Mouse (Mus musculus) testis, adult 10 weeks (tissue): ENCODE results near the gene Olfr214. TPM values are rescaled to one million over a fixed set of nuclear protein-coding genes. Genes with fewer than 3 reads are reported as not detected.

Experiments used
- polyA plus RNA-seq: library from polyadenylated mRNA; stranded (reverse); fragments of 350-450 nt; fragmentation: Illumina TruSeq; extraction: RNeasy Lipid Tissue Mini Kit (QIAGEN cat#74804); gene quantifications from one replicate; pipeline ENCODE4 v1.2.3, GENCODE M21; 2014; ENCODE audit warnings: low read depth, low replicate concordance

Gene Olfr214
- polyA plus RNA-seq = not detected

DNA sequence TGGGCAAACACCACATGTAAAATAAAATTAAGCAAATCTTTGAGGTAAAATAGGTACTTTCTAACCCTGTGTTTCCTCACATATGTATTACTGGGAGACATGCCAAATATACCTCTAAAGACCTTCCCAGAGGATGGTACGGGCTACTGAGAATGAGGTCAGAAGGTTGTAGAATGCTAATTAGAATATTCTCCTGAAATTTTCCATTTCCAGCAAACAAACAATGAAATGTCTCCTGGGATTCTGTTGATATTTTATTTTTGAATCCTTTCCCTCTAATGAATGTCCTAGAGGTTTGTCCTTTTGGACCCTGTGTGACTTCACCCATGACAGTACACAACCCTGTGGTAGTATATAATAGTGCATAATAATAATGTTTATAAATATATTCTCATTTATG is at the start of gene Olfr214:
TSS of gene Olfr214 (plus strand) at position 301 of the 400 bp plus-strand sequence.

DNA sequence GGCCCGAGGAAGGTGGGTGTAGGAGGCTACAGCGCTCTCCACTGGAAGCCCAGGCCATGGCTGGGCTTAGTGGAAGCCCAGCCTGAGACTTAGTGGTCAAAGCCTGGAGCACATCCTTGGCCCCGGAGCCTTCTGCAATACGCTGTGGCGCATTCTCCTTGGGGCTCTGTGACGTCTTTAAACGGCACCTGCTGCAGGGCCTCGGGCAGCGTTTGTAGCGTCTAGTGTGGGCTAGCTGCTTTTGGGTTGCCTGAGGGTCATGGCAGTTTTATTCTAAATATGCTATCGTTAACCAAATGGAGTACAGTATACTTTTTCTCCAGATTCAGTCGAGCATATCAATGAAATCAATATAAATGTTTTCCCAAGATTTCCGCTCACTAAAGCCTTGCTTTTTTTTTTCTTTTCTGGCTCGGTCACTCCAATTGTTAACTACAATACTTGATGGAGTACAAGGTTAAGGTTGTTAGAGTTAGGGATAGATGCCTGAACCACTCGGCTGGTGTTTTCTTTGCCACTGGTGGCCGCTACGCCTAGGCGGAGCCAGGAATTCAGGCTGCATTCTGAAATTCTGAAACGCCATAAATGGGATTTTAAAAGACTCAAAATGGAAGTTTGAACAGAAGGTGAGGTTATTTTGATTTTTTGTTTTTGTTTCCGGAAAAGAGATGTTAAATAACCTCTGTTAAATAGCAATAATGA is 47.6 kb upstream of the Olfr214 start, which contains the start of gene Olfr212:
TSS of gene Olfr212 (plus strand) at position 215 of the 702 bp plus-strand sequence.

DNA sequence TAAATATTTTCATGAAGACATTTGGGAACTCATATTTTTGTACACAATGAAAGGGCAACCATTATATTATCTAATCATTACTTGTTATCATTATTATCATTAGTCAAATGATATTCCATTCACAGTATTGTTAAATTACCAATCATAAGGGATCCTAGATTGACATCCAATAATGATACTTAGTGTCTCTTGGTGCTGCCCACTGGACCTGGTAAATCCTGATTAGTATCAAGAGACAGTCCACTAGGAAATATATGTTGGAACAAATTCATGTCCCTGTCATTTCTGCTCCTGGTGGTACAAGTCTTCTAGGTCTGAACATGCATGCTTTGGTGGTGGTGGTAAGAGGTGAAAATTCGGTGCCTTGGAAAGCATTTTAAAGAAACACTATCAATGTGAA is 15.9 kb upstream of the Olfr214 start, which contains the start of gene Olfr213:
TSS of gene Olfr213 (plus strand) at position 301 of the 400 bp plus-strand sequence.

DNA sequence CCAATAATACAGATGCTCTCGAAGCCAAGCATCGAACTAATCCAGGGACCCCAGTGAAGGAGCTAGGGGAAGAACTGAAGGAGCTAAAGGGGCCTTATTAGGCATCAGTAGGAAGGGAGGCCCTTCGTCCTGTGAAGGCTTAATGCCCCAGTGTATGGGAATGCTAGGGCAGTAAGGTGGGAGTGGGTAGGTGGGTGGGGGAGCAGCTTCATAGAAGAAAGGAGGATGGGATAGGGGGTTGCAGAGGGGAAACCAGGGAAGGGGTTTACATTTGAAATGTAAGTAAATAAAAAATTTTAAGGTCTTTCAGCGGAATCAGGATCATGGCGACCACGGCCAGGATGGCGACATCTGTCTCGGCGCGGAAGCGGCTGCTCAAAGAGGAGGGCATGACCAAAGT is 3.2 kb upstream of the Olfr214 start, which contains the start of gene Gm5580:
TSS of gene Gm5580 (plus strand) at position 301 of the 400 bp plus-strand sequence.

DNA sequence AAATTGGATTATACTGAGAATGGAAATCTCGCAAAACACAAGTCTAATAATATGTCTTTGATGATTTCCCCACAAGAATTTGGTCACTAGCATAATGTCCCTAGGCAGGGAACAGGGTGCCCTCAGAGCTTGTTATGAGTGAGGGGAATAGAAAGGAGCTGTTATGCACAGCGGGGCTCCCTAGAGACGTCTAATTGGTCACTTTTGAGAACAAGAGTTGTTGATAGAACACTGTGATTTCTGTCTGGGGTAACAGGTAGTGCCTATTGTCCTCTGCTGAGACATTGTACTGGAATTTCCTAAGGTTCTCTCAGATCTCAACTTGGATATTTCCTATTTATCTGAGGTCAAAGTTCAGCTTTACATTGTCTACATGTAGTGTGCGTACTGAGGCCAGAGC is 30.1 kb downstream of the Olfr214 start, which contains the start of gene Olfr215:
TSS of gene Olfr215 (minus strand) at position 101 of the 400 bp plus-strand sequence.

Other genes with a start within 250 kb of the Olfr214 start
- gene March8, start 216.2 kb upstream of the Olfr214 start, polyA plus RNA-seq = 37.5 TPM
- gene Alox5, start 93.1 kb upstream of the Olfr214 start, polyA plus RNA-seq = 0.34 TPM
- not detected for gene Olfr211, start 65.1 kb upstream of the Olfr214 start, polyA plus RNA-seq
- gene Olfr212, start 47.7 kb upstream of the Olfr214 start, polyA plus RNA-seq = 2.0 TPM
- gene Olfr213, start 15.8 kb upstream of the Olfr214 start, polyA plus RNA-seq = not detected
- not detected for gene Gm5580, start 3.1 kb upstream of the Olfr214 start, polyA plus RNA-seq
- 0.32 TPM for gene Olfr215, start 30.0 kb downstream of the Olfr214 start, polyA plus RNA-seq
- gene Zfp422, start 74.8 kb downstream of the Olfr214 start, polyA plus RNA-seq = 12.4 TPM
- gene Depp1, start 96.4 kb downstream of the Olfr214 start, polyA plus RNA-seq = not detected
- 5.6 TPM for gene Rassf4, start 119.7 kb downstream of the Olfr214 start, polyA plus RNA-seq
- 0.11 TPM for gene Tmem72, start 162.7 kb downstream of the Olfr214 start, polyA plus RNA-seq